Mouse (Mus musculus) liver, embryonic 14.5 days (tissue): Measurements from ENCODE around the gene Itgad. TPM values are rescaled to one million over a fixed set of nuclear protein-coding genes. Genes with fewer than 3 reads are reported as not detected.
A peak's percentile ranks its signal among the peaks of the same experiment; 100 is the strongest.

Experiments used
- ATAC-seq: fragments of 200-750 bp; cut with Nextera tagmentation; 2 replicates; pipeline ENCODE4 v1.8.0; 2017; ENCODE audit warnings: moderate number of reproducible peaks, mild to moderate bottlenecking, moderate library complexity; ENCODE audit not compliant: insufficient read depth
- DNase-seq, 3 experiments: peaks; one replicate each; pipeline ENCODE4 v3.0.0-alpha.2; 2012 to 2013; ENCODE audit warnings: low read depth in 3 of 3, low spot score in 3 of 3
- H3K27ac ChIP-seq: fragments of 300-500 bp; sonication (generic); 2 replicates; pipeline ENCODE4 v1.5.1; 2014; ENCODE audit warnings: moderate library complexity, mild to moderate bottlenecking, control low read depth, inconsistent platforms
- H3K27me3 ChIP-seq: fragments of 300-500 bp; sonication (generic); 2 replicates; pipeline ENCODE4 v1.6.1; 2014; ENCODE audit warnings: mild to moderate bottlenecking, low read length, moderate library complexity; ENCODE audit not compliant: control insufficient read depth, insufficient read depth
- H3K36me3 ChIP-seq: fragments of 300-500 bp; sonication (generic); replicated peaks from 2 replicates; pipeline ENCODE4 v1.6.1; 2014; ENCODE audit warnings: low read depth; ENCODE audit not compliant: control insufficient read depth, insufficient read depth
- H3K4me1 ChIP-seq, 2 experiments: fragments of 200-500 bp in 1 of 2; fragments of 300-500 bp in 1 of 2; sonication (generic) in 1 of 2; replicated peaks; 2 replicates each; pipeline ENCODE4 v1.6.1; 2012 to 2014; ENCODE audit warnings: antibody characterized with exemption in 1 of 2, inconsistent platforms in 1 of 2, low read length in 1 of 2; ENCODE audit not compliant: control insufficient read depth in 2 of 2, insufficient read depth in 2 of 2
- H3K4me2 ChIP-seq: fragments of 300-500 bp; sonication (generic); 2 replicates; pipeline ENCODE4 v1.6.1; 2014; ENCODE audit warnings: low read depth, mild to moderate bottlenecking, control low read depth, moderate library complexity
- H3K4me3 ChIP-seq, 2 experiments: fragments of 200-500 bp in 1 of 2; fragments of 300-500 bp in 1 of 2; sonication (generic) in 1 of 2; 2 replicates each; pipeline ENCODE4 v1.5.1; 2012 to 2014; ENCODE audit warnings: low read depth in 2 of 2, low read length in 2 of 2, mild to moderate bottlenecking in 2 of 2, control low read depth in 1 of 2, inconsistent platforms in 1 of 2, moderate library complexity in 1 of 2; ENCODE audit not compliant: insufficient read depth in 1 of 2
- H3K9ac ChIP-seq: fragments of 300-500 bp; sonication (generic); replicated peaks from 2 replicates; pipeline ENCODE4 v1.6.1; 2014; ENCODE audit warnings: mild to moderate bottlenecking, control low read depth, moderate library complexity
- H3K9me3 ChIP-seq: fragments of 300-500 bp; sonication (generic); 2 replicates; pipeline ENCODE4 v1.6.1; 2016; ENCODE audit warnings: low read length, mixed read lengths; ENCODE audit not compliant: control insufficient read depth
- CTCF ChIP-seq: IDR thresholded peaks from 2 replicates; pipeline ENCODE4 v1.5.1; 2016; ENCODE audit warnings: antibody characterized with exemption, low read depth, control low read depth
- EP300 ChIP-seq: IDR thresholded peaks from 2 replicates; pipeline ENCODE4 v1.6.1; 2016; ENCODE audit warnings: antibody characterized with exemption, low read depth
- WGBS: fragments of 180-500 bp; shearing (Covaris S2); extraction: QIAGEN DNeasy Blood & Tissue Kit; methylation state at CpG from one replicate; pipeline ENCODE4 v1.1.7; 2014; ENCODE audit not compliant: insufficient replicate concordance; 5-methylcytosine and 5-hydroxymethylcytosine counted together
- polyA plus RNA-seq, 2 experiments: library from polyadenylated mRNA; depleted of rRNA in 1 of 2; stranded (reverse) in 1 of 2; unstranded in 1 of 2; fragments of >200 nt; fragmentation: Nextera tagmentation in 1 of 2; extraction: Ambion mirVana in 1 of 2; gene quantifications; 2 replicates each; pipeline versions ENCODE4 v1.2.1 to v1.2.3; 2012 to 2014

The Itgad gene
- polyA plus RNA-seq, 2 experiments, result 0.01 TPM; not detected in 1

DNA sequence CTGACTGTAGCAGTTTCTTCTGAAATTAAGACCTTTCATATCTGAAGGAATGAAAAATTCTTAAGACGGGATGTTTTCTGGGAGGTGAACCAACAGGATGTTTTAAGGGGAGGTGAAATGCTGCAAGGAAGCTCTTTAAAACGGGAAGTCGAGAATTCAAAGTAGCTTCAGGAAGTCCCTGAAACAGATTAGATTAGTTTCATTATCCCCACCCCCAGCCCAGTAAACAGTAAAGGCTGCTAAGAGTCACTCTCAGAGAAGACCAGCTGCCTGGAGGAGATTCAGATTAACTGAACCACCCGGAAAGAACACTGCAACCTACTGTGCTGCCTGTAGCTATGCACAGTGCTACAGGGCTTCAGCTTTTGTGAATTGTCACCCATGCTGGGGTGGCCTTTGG lies 65.8 kb downstream of the Itgad start:
- Histone ChIP-seq H3K4me1 (no peaks in the 10 kb centered on the region), H3K27ac (no peak overlapping the region), H3K9ac (no peak overlapping the region; the same call in 1 of the 2 replicates), H3K36me3 (no peaks in the 10 kb centered on the region), H3K27me3 (no peaks in the 10 kb centered on the region), H3K4me2 (no peak overlapping the region), H3K9me3 (no peaks in the 10 kb centered on the region), H3K4me3 (no peak overlapping the region)
- DNase-seq (no peak), ATAC-seq (no peak)
- TF ChIP-seq EP300 (no peak), CTCF (no peak)
- 35% methylated on average over 4 of the region's 4 CpGs for WGBS

DNA sequence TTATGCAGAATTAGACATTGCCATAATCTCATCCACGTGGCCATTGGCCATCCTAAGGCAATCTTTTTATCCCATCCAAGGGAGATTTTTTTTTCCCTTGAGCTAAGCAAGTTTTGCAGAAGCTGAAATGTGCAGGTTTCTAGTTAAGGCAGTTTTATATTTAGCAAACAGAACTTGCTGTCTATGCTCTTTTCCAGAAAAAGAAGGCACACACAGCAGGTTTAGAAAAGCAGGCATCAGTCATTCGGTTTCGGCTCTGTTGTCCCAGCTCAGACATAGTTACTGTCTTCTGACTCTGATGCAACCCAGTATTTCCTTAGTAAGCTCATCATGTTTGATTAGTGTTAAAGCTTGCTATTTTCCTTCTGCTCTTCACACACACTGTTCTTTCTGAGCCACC lies 66.8 kb downstream of the Itgad start:
- Histone ChIP-seq H3K27me3 (no peaks in the 10 kb centered on the region), H3K4me1 (no peaks in the 10 kb centered on the region), H3K9me3 (no peaks in the 10 kb centered on the region), H3K36me3 (no peaks in the 10 kb centered on the region), H3K9ac (no peak overlapping the region), H3K27ac (no peak overlapping the region), H3K4me3 (no peak overlapping the region), H3K4me2 (no peak overlapping the region)
- ATAC-seq (no peak), DNase-seq (no peak)
- WGBS, result 67% methylated on average over 3 of the region's 3 CpGs
- TF ChIP-seq EP300 (no peak), CTCF (no peak)

- peak in 2 of 3 experiments; percentile 26 to 41 for DNase-seq
- Histone ChIP-seq H3K36me3 (no peaks in the 10 kb centered on the region), H3K27me3 (no peaks in the 10 kb centered on the region), H3K27ac (no peak overlapping the region), H3K4me1 (peaks cover 0 to under 1% of the 10 kb centered on the region in 2 experiments; a peak in 2 of 4 replicates), H3K4me2 (no peak overlapping the region), H3K9me3 (no peaks in the 10 kb centered on the region), H3K9ac (no peak overlapping the region), H3K4me3 (no peak overlapping the region)
- 29% methylated on average over 8 of the region's 8 CpGs for WGBS
- ATAC-seq, result no peak
- TF ChIP-seq CTCF (no peak), EP300 (no peak)
Measured at GRCm38 (mm10) chr7:128231741-128232140, 77.6 kb downstream of the Itgad start.

DNA sequence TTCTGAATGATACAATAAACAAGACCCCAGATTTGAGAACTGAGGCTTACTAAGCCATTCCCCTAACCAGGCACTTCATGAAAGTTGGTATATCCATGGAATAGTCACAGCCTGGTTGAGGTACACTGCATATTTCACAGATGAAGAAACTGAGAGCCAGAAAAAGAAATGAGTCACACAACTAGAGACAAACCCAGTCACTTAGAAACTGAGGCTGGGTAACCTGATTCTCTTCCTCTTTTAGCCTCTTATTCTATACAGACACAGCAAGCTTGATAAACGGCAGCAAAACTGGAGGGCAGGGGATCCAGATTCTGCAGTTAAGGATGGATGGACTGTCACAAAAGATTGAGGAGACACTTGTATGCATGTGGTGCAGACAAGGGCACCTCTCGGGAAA lies 80.6 kb downstream of the Itgad start:
- TF ChIP-seq EP300 (no peak), CTCF (no peak)
- no peaks in the 10 kb centered on the region for H3K9me3 ChIP-seq
- ATAC-seq, result no peak
- no peak for DNase-seq
- H3K27ac ChIP-seq, result no peak overlapping the region
- H3K9ac ChIP-seq, result no peak overlapping the region
- H3K4me1 ChIP-seq, result peaks cover 9 to 10% of the 10 kb centered on the region in 2 experiments
- H3K4me2 ChIP-seq, result no peak overlapping the region
- no peak overlapping the region for H3K4me3 ChIP-seq
- no peaks in the 10 kb centered on the region for H3K27me3 ChIP-seq
- H3K36me3 ChIP-seq, result no peaks in the 10 kb centered on the region
- 62% methylated on average over 2 of the region's 2 CpGs for WGBS

DNA sequence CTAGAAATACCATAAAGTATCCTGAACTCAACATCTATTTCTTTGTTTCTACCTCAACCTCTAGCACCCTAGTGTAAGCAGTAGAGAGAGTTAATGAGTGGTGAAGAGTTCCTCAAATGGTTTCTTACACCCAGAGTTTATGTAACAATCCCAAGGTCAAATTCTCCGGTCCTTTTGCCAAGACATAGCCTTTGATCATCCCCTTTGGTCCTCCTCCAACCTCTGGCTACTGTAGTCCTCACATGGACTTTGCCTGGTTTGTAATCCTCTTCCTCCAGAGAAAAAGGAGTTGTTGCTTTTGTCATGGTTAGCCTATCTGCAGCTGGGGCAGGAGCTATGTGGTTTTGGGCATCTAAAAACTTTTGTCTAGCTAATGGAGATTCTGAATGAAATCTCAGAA lies 81.3 kb downstream of the Itgad start:
- DNase-seq (no peak), ATAC-seq (no peak)
- H3K4me2 ChIP-seq, result no peak overlapping the region
- H3K9me3 ChIP-seq, result no peaks in the 10 kb centered on the region
- H3K9ac ChIP-seq, result no peak overlapping the region
- H3K27ac ChIP-seq, result no peak overlapping the region
- TF ChIP-seq CTCF (no peak), EP300 (no peak)
- H3K27me3 ChIP-seq, result no peaks in the 10 kb centered on the region
- WGBS, result 83% methylated on average over 1 of the region's 1 CpGs
- H3K4me3 ChIP-seq, result no peak overlapping the region
- H3K36me3 ChIP-seq, result peaks cover 5% of the 10 kb centered on the region
- H3K4me1 ChIP-seq, result peaks cover 9 to 10% of the 10 kb centered on the region in 2 experiments
